ENCODE assay signal across 9 mouse cellular contexts in genomic region chr10:94107168-94107567, GRCm38 (mm10). TPM values are rescaled to one million over a fixed set of nuclear protein-coding genes. Genes with fewer than 3 reads are reported as not detected.
DNase-seq lines count a peak whose midpoint lies in the region; ATAC-seq lines count a peak whose summit lies in the region.
"Had no signal": no experiment of that assay in that cellular context is flagged by ENCODE, and none has a peak within 500 bp of the region (broad histone marks: within the 10 kb centered on the region; RNA-seq: fewer than 3 reads in every experiment).

No protein-coding gene starts in this region.

- ATAC-seq in erythroid progenitor cell, adult 5-6 weeks (replicated peaks; ENCODE audit: low FRiP score, poor library complexity, severe bottlenecking), result no peak

- peak; percentile 61 to 78 for DNase-seq in heart, adult 18-20 months
- no peak for DNase-seq in heart, embryonic 10.5 days (ENCODE audit: low spot score)
- DNase-seq in heart, adult 9 months (ENCODE audit: low spot score in 2 of 2), result peak; percentile 61 to 79
- peak; percentile 55 for DNase-seq in kidney, postnatal 10 days
- DNase-seq in retina, postnatal 1 day, result no peak
- no peak for DNase-seq in embryo, embryonic 10.5 days (ENCODE audit: low spot score)

- no peaks in the 10 kb centered on the region for H3K79me2 ChIP-seq in macrophage (ENCODE audit: inconsistent target)

- H3K9me3 ChIP-seq in heart, embryonic 10.5 days, result no peaks in the 10 kb centered on the region

- no peak overlapping the region for H3K4me3 ChIP-seq in heart, embryonic 10.5 days
- no peak overlapping the region for H3K4me3 ChIP-seq in macrophage (ENCODE audit: inconsistent target)

- 0 out of 2 replicates have a peak, but pooled peaks cover 7% of the 10 kb centered on the region for H3K36me3 ChIP-seq in heart, embryonic 10.5 days
- peaks cover 17% of the 10 kb centered on the region; the same call in 1 of the 2 replicates for H3K36me3 ChIP-seq in macrophage (ENCODE audit: inconsistent target)

- H3K27ac ChIP-seq in heart, embryonic 10.5 days, result no peak overlapping the region
- peak overlapping the region; percentile 39 for H3K27ac ChIP-seq in macrophage
- H3K27ac ChIP-seq: stomach, postnatal 0 days had no signal

- H3K4me1 ChIP-seq in heart, embryonic 10.5 days, result no peaks in the 10 kb centered on the region

- 54% methylated on average over 4 of the region's 4 CpGs for WGBS in heart, embryonic 10.5 days
- WGBS in macrophage (ENCODE audit: missing documents), result 10% methylated on average over 4 of the region's 4 CpGs

- no peaks in the 10 kb centered on the region for H3K27me3 ChIP-seq in heart, embryonic 10.5 days (ENCODE audit: insufficient read depth, poor library complexity, severe bottlenecking)

RNA-seq across cellular contexts. Expression of gene Nr2c1, which starts 40.7 kb away (rescaled TPM):
- total RNA-seq in heart, adult 18-20 months (2021), result 1 to 10 TPM; 5.2 to 7.3 TPM
- polyA plus RNA-seq in heart, embryonic 10.5 days (2016; fragmentation: Nextera tagmentation; extraction: Ambion mirVana), result 8.8 and 9.3 TPM in 2 replicates
- 10 to 100 TPM in 16 of 26 experiments, 1 to 10 TPM in 10; 3.8 to 18.8 (median 11.7) TPM for total RNA-seq in macrophage (2018; cell fraction: chromatin; rRNA removed)
- total RNA-seq in macrophage (2018; cell fraction: cytosol; rRNA removed), result 1 to 10 TPM; 4.8 to 9.8 (median 7.8) TPM
- total RNA-seq in macrophage (2018; cell fraction: nucleus; rRNA removed), result 10 to 100 TPM in 8 of 26 experiments, 1 to 10 TPM in 18; 3.9 to 17.5 (median 7.6) TPM
- polyA plus RNA-seq in macrophage (2018), result 6.8 to 10.5 TPM (median 7.9 TPM) in 3 replicates
- 0.84 and 2.2 TPM in 2 replicates for total RNA-seq in erythroid progenitor cell, adult 5-6 weeks (2015; ENCODE audit: low replicate concordance)
- total RNA-seq in erythroid progenitor cell, adult 5-6 weeks (2017; ENCODE audit: low replicate concordance), result 0.64 and 1.4 TPM in 2 replicates

Comparison
In these comparisons a context has a peak if more than half of its experiments do, and no peak if none do; other contexts are left out.
1. DNase-seq: peak in heart, adult 18-20 months (2 of 2), heart, adult 9 months (2 of 2) and kidney, postnatal 10 days (single experiment); none in heart, embryonic 10.5 days (single experiment), retina, postnatal 1 day (single experiment) and embryo, embryonic 10.5 days (single experiment).